Mouse (Mus musculus): ENCODE results near the gene Qser1.

GRCm38 (mm10) chr2:104846638-104847414 lies 30.3 kb upstream of the Qser1 start:
- no peak for TF ChIP-seq CTCF (IDR thresholded peaks at IDR 0.05; ENCODE audit: borderline replicate concordance, insufficient read depth, low read depth, low read length)
- no peak for TF ChIP-seq POLR2A (IDR thresholded peaks at IDR 0.05; ENCODE audit: borderline replicate concordance, insufficient read depth, low read length)

Measured in cerebellum, adult 2 months (tissue).